Mouse (Mus musculus) layer of hippocampus, adult 2 months (tissue): ENCODE data around the gene Acoxl. TPM values are rescaled to one million over a fixed set of nuclear protein-coding genes. Genes with fewer than 3 reads are reported as not detected.

Experiments used
- DNase-seq, 2 experiments: peaks; one replicate each; pipeline ENCODE4 v3.0.0; 2022; ENCODE audit warnings: low spot score in 2 of 2
- H3K27ac ChIP-seq: fragments of 200-600 bp; 2 replicates; pipeline ENCODE4 v1.8.1; 2022
- H3K4me3 ChIP-seq: fragments of 200-600 bp; 2 replicates; pipeline ENCODE4 v1.8.1; 2022; ENCODE audit warnings: mild to moderate bottlenecking
- CTCF ChIP-seq: fragments of 200-600 bp; conservative IDR thresholded peaks from 2 replicates; pipeline ENCODE4 v1.8.1; 2022; ENCODE audit warnings: antibody characterized with exemption, mild to moderate bottlenecking, moderate library complexity
- total RNA-seq, 2 experiments: library from RNA; stranded (reverse); gene quantifications; 2 replicates each; pipeline ENCODE4 v1.2.3; 2021

Acoxl gene
- total RNA-seq, 2 experiments from 2014 or later, result not detected

- TF ChIP-seq CTCF, result no peak
- DNase-seq, result no peak
- no peak overlapping the region for H3K4me3 ChIP-seq
- no peak overlapping the region for H3K27ac ChIP-seq
Observed at GRCm38 (mm10) chr2:128115579-128115978, 276.9 kb downstream of the Acoxl start.

- no peak for TF ChIP-seq CTCF
- no peak overlapping the region for H3K4me3 ChIP-seq
- no peak overlapping the region for H3K27ac ChIP-seq
- no peak for DNase-seq
Observed at GRCm38 (mm10) chr2:128117605-128118004, 278.9 kb downstream of the Acoxl start.

- TF ChIP-seq CTCF, result no peak
Observed at GRCm38 (mm10) chr2:128118971-128119370, 280.3 kb downstream of the Acoxl start.

GRCm38 (mm10) chr2:128122491-128122890 is 283.8 kb downstream of the Acoxl start:
- DNase-seq, result peak; percentile 61 to 64
- TF ChIP-seq CTCF, result peak; percentile 92
- H3K4me3 ChIP-seq, result peak overlapping the region; percentile 8; the same call in 1 of the 2 replicates
- no peak overlapping the region for H3K27ac ChIP-seq

More at GRCm38 (mm10) chr2:128118971-128119370, 280.3 kb downstream of the Acoxl start:
- Histone ChIP-seq H3K4me3 (no peak overlapping the region), H3K27ac (no peak overlapping the region)
- DNase-seq, result no peak

- H3K27ac ChIP-seq, result no peak overlapping the region
- DNase-seq, result no peak
Observed at GRCm38 (mm10) chr2:128122891-128123771, 284.5 kb downstream of the Acoxl start.

GRCm38 (mm10) chr2:128123921-128124683 is 285.4 kb downstream of the Acoxl start:
- Histone ChIP-seq H3K4me3 (peak overlapping the region; percentile 8), H3K27ac (no peak overlapping the region)
- no peak for DNase-seq
- no peak for TF ChIP-seq CTCF

More at GRCm38 (mm10) chr2:128122891-128123771, 284.5 kb downstream of the Acoxl start:
- H3K4me3 ChIP-seq, result peak overlapping the region; percentile 8
- peak; percentile 45 for TF ChIP-seq CTCF

GRCm38 (mm10) chr2:128124693-128125092 is 286.0 kb downstream of the Acoxl start:
- Histone ChIP-seq H3K27ac (no peak overlapping the region), H3K4me3 (no peak overlapping the region)
- no peak for TF ChIP-seq CTCF
- no peak for DNase-seq

- peak within 1 kb of the TSS; percentile 69; the same call in 1 of the 2 replicates for H3K27ac ChIP-seq
- TF ChIP-seq CTCF, result peak; percentile 73
- H3K4me3 ChIP-seq, result peak within 1 kb of the TSS; percentile 67
- DNase-seq, result peak; percentile 83 to 84
Observed at GRCm38 (mm10) chr2:128125635-128126470, 287.2 kb downstream of the Acoxl start, which contains the start of gene Bcl2l11. Bcl2l11 (plus strand) TSS chr2:128126038.

- TF ChIP-seq CTCF, result no peak
- H3K27ac ChIP-seq, result peak overlapping the region; percentile 69; the same call in 1 of the 2 replicates
- DNase-seq, result no peak
- H3K4me3 ChIP-seq, result peak overlapping the region; percentile 67
Observed at GRCm38 (mm10) chr2:128126591-128127051, 287.9 kb downstream of the Acoxl start.

- Histone ChIP-seq H3K27ac (peak overlapping the region; percentile 81), H3K4me3 (peak overlapping the region; percentile 67)
- TF ChIP-seq CTCF, result peak; percentile 62
- peak; percentile 85 to 86 for DNase-seq
Observed at GRCm38 (mm10) chr2:128127121-128127671, 288.5 kb downstream of the Acoxl start.

- DNase-seq, result peak in 1 of 2 experiments; percentile 28
- H3K4me3 ChIP-seq, result peak overlapping the region; percentile 67
- no peak for TF ChIP-seq CTCF
- peak overlapping the region; percentile 81 for H3K27ac ChIP-seq
Observed at GRCm38 (mm10) chr2:128127691-128128292, 289.1 kb downstream of the Acoxl start.
